Mouse (Mus musculus): ENCODE data around the gene Cyp26b1. TPM values are rescaled to one million over a fixed set of nuclear protein-coding genes. Genes with fewer than 3 reads are reported as not detected.

Gene Cyp26b1
- total and polyA plus RNA-seq, 2 experiments from 2014 or later: 33.1 to 90.5 TPM

DNA sequence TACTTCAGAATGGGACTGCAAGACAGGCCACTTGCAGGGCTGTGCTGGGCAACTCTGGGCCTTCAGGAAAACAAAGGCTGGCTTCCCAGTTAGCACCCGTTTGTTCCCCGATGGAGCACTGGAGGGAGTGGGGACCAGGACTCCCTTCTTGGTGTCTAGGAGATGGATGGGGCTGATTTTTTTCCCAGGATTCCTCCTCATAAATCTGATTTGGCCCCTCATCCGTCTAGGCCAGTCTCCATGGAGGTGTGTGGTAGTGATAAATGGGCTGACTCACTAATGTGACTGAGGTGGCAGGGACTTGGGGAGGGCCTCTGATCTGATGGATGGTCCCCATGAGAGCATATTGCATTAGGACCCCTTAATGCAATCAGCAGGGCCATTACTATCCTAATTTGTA lies 5.0 kb upstream of the Cyp26b1 start:
- H3K9me3 ChIP-seq (ENCODE audit: low read length): no peaks in the 10 kb centered on the region
- H3K4me3 ChIP-seq (ENCODE audit: low read length): no peak overlapping the region
- TF ChIP-seq CTCF (IDR thresholded peaks at IDR 0.05; ENCODE audit: low read depth): no peak
- H3K27me3 ChIP-seq (ENCODE audit: insufficient read depth, low read length): no peaks in the 10 kb centered on the region
- no peak overlapping the region for H3K27ac ChIP-seq
- H3K4me1 ChIP-seq (ENCODE audit: insufficient read depth, low read length): no peaks in the 10 kb centered on the region
- H3K4me2 ChIP-seq (ENCODE audit: low read depth, low read length): no peak overlapping the region
- DNase-seq (ENCODE audit: low spot score): no peak
- no peak for ATAC-seq
- 77% methylated on average over 3 of the region's 3 CpGs for WGBS
- H3K36me3 ChIP-seq (ENCODE audit: insufficient read depth, low read length): no peaks in the 10 kb centered on the region
- no peak overlapping the region for H3K9ac ChIP-seq (replicated peaks; ENCODE audit: low read length)

GRCm38 (mm10) chr6:84594626-84595025 lies 918 bp upstream of the Cyp26b1 start:
- Histone ChIP-seq H3K9ac (replicated peaks; ENCODE audit: low read length) (no peak overlapping the region), H3K27ac (no peak overlapping the region), H3K4me2 (ENCODE audit: low read depth, low read length) (peak overlapping the region; percentile 88), H3K4me1 (ENCODE audit: insufficient read depth, low read length) (no peaks in the 10 kb centered on the region), H3K36me3 (ENCODE audit: insufficient read depth, low read length) (no peaks in the 10 kb centered on the region), H3K4me3 (ENCODE audit: low read length) (no peak overlapping the region), H3K9me3 (ENCODE audit: low read length) (no peaks in the 10 kb centered on the region), H3K27me3 (ENCODE audit: insufficient read depth, low read length) (peaks cover under 1% of the 10 kb centered on the region; the same call in 1 of the 2 replicates)
- TF ChIP-seq CTCF (IDR thresholded peaks at IDR 0.05; ENCODE audit: low read depth): no peak
- WGBS: 36% methylated on average over 3 of the region's 3 CpGs
- peak; percentile 79 for ATAC-seq
- DNase-seq (ENCODE audit: low spot score): peak; percentile 57

- Histone ChIP-seq H3K4me3 (ENCODE audit: low read length) (peak overlapping the region; percentile 32), H3K4me2 (ENCODE audit: low read depth, low read length) (peak overlapping the region; percentile 88), H3K9ac (replicated peaks; ENCODE audit: low read length) (0 out of 2 replicates have a peak overlapping the region, but pooled peaks have one; percentile 17), H3K36me3 (ENCODE audit: insufficient read depth, low read length) (no peaks in the 10 kb centered on the region), H3K4me1 (ENCODE audit: insufficient read depth, low read length) (0 out of 2 replicates have a peak, but pooled peaks cover 8% of the 10 kb centered on the region), H3K27me3 (ENCODE audit: insufficient read depth, low read length) (peaks cover 28% of the 10 kb centered on the region), H3K9me3 (ENCODE audit: low read length) (no peaks in the 10 kb centered on the region), H3K27ac (peak overlapping the region; percentile 27)
- TF ChIP-seq CTCF (IDR thresholded peaks at IDR 0.05; ENCODE audit: low read depth): no peak
- 36% methylated on average over 6 of the region's 6 CpGs for WGBS
- DNase-seq (ENCODE audit: low spot score): no peak
- no peak for ATAC-seq
These were observed 2.6 kb downstream of the Cyp26b1 start for GRCm38 (mm10) chr6:84590961-84591745.

GRCm38 (mm10) chr6:84589742-84590686 lies 3.7 kb downstream of the Cyp26b1 start:
- DNase-seq (ENCODE audit: low spot score) (peak; percentile 94), ATAC-seq (peak; percentile 68)
- TF ChIP-seq CTCF (IDR thresholded peaks at IDR 0.05; ENCODE audit: low read depth): peak; percentile 96
- peaks cover 18% of the 10 kb centered on the region for H3K4me1 ChIP-seq (ENCODE audit: insufficient read depth, low read length)
- H3K36me3 ChIP-seq (ENCODE audit: insufficient read depth, low read length): no peaks in the 10 kb centered on the region
- H3K9ac ChIP-seq (replicated peaks; ENCODE audit: low read length): 0 out of 2 replicates have a peak overlapping the region, but pooled peaks have one; percentile 24
- WGBS: 2% methylated on average over 39 of the region's 39 CpGs
- H3K9me3 ChIP-seq (ENCODE audit: low read length): no peaks in the 10 kb centered on the region
- H3K27ac ChIP-seq: no peak overlapping the region
- peaks cover 36% of the 10 kb centered on the region for H3K27me3 ChIP-seq (ENCODE audit: insufficient read depth, low read length)
- H3K4me3 ChIP-seq (ENCODE audit: low read length): peak overlapping the region; percentile 48
- peak overlapping the region; percentile 88 for H3K4me2 ChIP-seq (ENCODE audit: low read depth, low read length)

DNA sequence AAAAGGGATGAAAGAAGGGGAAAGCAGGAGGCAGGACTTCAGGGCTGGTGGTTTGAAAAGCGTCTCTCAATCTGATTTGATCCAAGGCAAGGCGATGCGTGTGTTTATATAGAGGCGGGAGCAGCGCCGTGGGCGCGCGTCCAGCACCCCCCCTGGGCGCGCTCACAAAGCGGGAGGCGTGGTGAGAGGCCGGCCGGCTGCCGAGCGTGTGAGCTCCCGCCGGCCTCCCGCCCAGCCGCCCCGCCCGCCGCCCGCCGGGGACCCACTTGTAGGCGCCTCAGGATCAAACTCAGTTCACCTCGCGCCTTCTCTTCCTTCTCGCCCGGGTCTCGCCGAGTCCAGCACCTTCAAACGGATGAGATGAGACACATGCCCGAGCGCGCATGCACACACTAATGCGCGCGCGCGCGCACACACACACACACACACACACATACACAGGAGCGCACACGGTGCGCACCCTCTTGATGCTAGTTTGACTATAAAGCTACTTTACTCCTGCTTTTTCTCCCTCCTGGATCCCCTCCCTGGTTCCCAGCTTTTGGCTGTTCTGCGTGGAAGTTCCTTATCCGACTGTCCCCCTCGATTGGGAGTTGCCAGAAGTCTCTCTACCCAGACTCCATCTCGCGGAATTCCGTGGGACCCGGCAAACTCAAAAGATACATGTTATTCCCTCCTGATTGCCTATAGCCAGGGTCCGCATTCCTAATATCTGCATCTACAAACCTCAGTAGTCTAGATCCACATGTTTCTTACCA lies 4.6 kb downstream of the Cyp26b1 start:
- peak overlapping the region; percentile 48 for H3K4me3 ChIP-seq (ENCODE audit: low read length)
- ATAC-seq (peak; percentile 44; the same call in 1 of the 2 replicates), DNase-seq (ENCODE audit: low spot score) (peak; percentile 76)
- 0 out of 2 replicates have a peak overlapping the region, but pooled peaks have one; percentile 41 for H3K27ac ChIP-seq
- H3K36me3 ChIP-seq (ENCODE audit: insufficient read depth, low read length): no peaks in the 10 kb centered on the region
- WGBS: under 1% methylated on average over 44 of the region's 54 CpGs
- H3K9me3 ChIP-seq (ENCODE audit: low read length): no peaks in the 10 kb centered on the region
- H3K27me3 ChIP-seq (ENCODE audit: insufficient read depth, low read length): peaks cover 43% of the 10 kb centered on the region
- TF ChIP-seq CTCF (IDR thresholded peaks at IDR 0.05; ENCODE audit: low read depth): no peak
- H3K9ac ChIP-seq (replicated peaks; ENCODE audit: low read length): peak overlapping the region; percentile 56; the same call in 1 of the 2 replicates
- peak overlapping the region; percentile 88 for H3K4me2 ChIP-seq (ENCODE audit: low read depth, low read length)
- peaks cover 26% of the 10 kb centered on the region for H3K4me1 ChIP-seq (ENCODE audit: insufficient read depth, low read length)
